Mouse (Mus musculus): Measurements from ENCODE around the gene Gm11084. TPM values are rescaled to one million over a fixed set of nuclear protein-coding genes. Genes with fewer than 3 reads are reported as not detected.

The Gm11084 gene
- polyA plus RNA-seq, 1 experiment from 2014 or later, result not detected

DNA sequence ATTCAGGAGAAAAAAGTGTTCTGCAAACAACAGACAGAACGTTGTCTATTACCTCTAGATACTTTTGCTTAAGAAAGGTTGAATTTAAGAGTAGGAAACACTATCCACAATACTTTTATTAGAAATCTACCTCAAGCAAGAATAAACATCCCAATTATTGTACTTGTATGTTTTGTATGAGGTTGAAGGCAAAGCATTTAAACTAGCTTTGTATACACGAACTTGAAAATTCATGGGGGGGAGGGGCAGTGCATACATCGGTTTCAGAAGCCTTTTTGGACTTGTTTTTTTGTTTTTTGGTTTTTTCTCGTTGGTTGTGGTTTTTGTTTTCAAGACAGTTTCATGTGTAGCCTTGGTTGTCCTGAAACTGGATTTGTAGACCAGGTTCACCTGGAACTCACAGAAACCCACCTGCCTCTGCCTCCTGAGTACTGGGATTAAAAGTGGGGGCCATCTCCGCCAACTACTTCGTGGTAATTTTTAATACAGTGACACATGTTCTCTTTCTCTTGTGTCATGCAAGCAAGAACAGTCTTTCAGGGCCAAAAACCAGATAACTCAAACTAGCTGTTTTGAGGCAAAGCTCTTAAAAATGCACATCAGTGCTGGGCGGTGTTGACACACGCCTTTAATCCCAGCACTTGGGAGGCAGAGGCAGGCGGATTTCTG, 4.9 kb downstream of the Gm11084 start:
- Histone ChIP-seq H3K9ac (replicated peaks; ENCODE audit: low read depth, low read length) (peak overlapping the region; percentile 100; the same call in 1 of the 2 replicates), H3K27ac (ENCODE audit: low read length) (no peak overlapping the region), H3K36me3 (ENCODE audit: control insufficient read depth, insufficient read depth) (no peaks in the 10 kb centered on the region), H3K27me3 (replicated peaks; ENCODE audit: control insufficient read depth, insufficient read depth, low read length) (no peaks in the 10 kb centered on the region), H3K4me3 (replicated peaks; ENCODE audit: low read length) (peak overlapping the region; percentile 99; the same call in 1 of the 2 replicates), H3K4me2 (ENCODE audit: low read length) (peak overlapping the region; percentile 76), H3K4me1 (replicated peaks; ENCODE audit: control insufficient read depth, insufficient read depth, low read length) (peaks cover 15% of the 10 kb centered on the region), H3K9me3 (ENCODE audit: control insufficient read depth, low read length) (no peaks in the 10 kb centered on the region)
- ATAC-seq, result no peak
- WGBS, result 62% methylated on average over 9 of the region's 9 CpGs

DNA sequence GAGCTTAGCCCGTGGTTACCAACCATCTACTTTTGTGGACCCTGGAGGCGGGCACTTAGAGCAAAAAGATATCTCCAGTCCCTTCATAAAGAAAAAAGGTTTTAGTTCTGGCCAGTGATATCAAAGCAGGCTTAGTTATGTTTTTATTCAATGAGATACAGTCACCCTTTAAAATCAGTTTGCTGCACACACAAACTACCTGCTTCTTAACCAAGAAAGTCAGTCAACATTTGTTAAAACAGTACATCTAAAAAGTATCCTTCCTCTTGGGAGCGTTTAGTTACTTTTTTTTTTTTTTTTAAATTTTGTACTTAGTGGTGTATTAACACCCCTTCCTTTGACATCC, 5.5 kb downstream of the Gm11084 start:
- Histone ChIP-seq H3K27ac (ENCODE audit: low read length) (peak overlapping the region; percentile 100), H3K9ac (replicated peaks; ENCODE audit: low read depth, low read length) (peak overlapping the region; percentile 100), H3K4me2 (ENCODE audit: low read length) (peak overlapping the region; percentile 76), H3K4me3 (replicated peaks; ENCODE audit: low read length) (peak overlapping the region; percentile 99), H3K36me3 (ENCODE audit: control insufficient read depth, insufficient read depth) (no peaks in the 10 kb centered on the region), H3K27me3 (replicated peaks; ENCODE audit: control insufficient read depth, insufficient read depth, low read length) (no peaks in the 10 kb centered on the region), H3K9me3 (ENCODE audit: control insufficient read depth, low read length) (no peaks in the 10 kb centered on the region), H3K4me1 (replicated peaks; ENCODE audit: control insufficient read depth, insufficient read depth, low read length) (peaks cover 19% of the 10 kb centered on the region)
- WGBS, result 7% methylated on average over 3 of the region's 3 CpGs
- no peak for ATAC-seq

DNA sequence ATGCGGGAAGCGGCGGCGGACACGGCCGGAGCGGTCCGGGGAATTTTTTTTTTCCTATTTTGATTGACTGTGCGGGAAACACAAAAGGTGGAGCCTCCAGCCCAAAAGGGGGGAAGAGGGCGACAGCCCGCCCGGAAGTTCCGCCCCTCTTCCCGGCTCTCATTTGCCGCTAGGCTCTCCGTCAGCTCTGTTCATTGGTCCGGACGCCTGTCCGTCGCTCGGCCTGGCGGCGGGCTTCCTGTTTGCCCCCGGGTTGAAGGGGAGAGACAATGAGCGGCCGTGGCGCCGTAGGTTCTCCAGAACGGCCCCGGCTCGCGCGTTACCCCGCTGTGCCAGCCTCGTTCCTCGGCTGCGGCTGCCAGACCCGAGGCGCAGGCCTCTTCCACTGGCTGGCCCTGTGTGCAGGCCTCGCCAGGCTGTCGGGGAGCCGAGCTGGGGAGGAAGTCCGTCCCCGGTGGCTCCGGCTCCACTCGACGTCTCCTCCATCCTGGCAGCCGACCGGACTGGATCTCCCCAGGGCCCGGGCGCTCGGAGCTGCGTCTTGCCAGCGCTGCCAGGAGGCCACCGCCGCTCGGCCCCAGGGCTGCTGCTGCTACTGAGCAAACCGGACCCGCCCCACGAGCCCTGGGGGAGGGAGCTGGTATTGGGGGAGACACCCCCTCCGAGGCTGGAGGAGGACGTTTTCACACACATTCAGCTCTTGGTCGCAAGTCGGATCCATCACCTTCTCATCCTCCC, 6.0 kb downstream of the Gm11084 start, which contains the start of gene Sp3:
Gene Sp3, minus strand, starts transcription at position 110 of the 738 bp plus-strand sequence.
- Histone ChIP-seq H3K9ac (replicated peaks; ENCODE audit: low read depth, low read length) (peak within 1 kb of the TSS; percentile 100), H3K4me3 (replicated peaks; ENCODE audit: low read length) (peak within 1 kb of the TSS; percentile 99), H3K27me3 (replicated peaks; ENCODE audit: control insufficient read depth, insufficient read depth, low read length) (no peaks in the 10 kb centered on the region), H3K9me3 (ENCODE audit: control insufficient read depth, low read length) (no peaks in the 10 kb centered on the region), H3K4me2 (ENCODE audit: low read length) (peak within 1 kb of the TSS; percentile 76), H3K36me3 (ENCODE audit: control insufficient read depth, insufficient read depth) (no peaks in the 10 kb centered on the region), H3K27ac (ENCODE audit: low read length) (peak within 1 kb of the TSS; percentile 100), H3K4me1 (replicated peaks; ENCODE audit: control insufficient read depth, insufficient read depth, low read length) (peaks cover 23% of the 10 kb centered on the region)
- ATAC-seq, result peak; percentile 92
- WGBS, result under 1% methylated on average over 64 of the region's 64 CpGs

DNA sequence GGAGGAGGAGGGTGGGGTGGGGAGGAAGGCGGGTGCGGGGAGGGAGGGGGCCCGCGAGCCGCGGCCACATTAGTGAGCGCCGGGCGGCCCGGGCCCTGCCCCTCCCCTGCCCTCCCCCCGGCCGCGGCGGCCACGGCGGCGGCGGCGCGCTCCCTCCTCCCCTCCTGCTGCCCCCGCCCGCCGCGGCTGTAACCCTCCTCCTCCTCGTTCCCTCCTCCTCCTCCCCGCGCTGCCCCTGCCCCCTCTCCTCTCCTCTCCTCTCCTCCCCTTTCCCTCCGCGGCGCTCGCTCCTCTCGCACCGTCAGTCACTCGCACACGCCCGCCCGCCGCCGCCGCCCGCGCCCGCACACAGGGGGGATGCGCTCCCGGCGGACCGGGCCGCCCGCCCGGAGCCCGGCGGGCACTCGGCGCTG, 6.9 kb downstream of the Gm11084 start:
- Histone ChIP-seq H3K9me3 (ENCODE audit: control insufficient read depth, low read length) (no peaks in the 10 kb centered on the region), H3K4me2 (ENCODE audit: low read length) (peak overlapping the region; percentile 21; the same call in 1 of the 2 replicates), H3K4me3 (replicated peaks; ENCODE audit: low read length) (peak overlapping the region; percentile 99), H3K27ac (ENCODE audit: low read length) (peak overlapping the region; percentile 100), H3K36me3 (ENCODE audit: control insufficient read depth, insufficient read depth) (no peaks in the 10 kb centered on the region), H3K27me3 (replicated peaks; ENCODE audit: control insufficient read depth, insufficient read depth, low read length) (no peaks in the 10 kb centered on the region), H3K9ac (replicated peaks; ENCODE audit: low read depth, low read length) (peak overlapping the region; percentile 100), H3K4me1 (replicated peaks; ENCODE audit: control insufficient read depth, insufficient read depth, low read length) (peaks cover 24% of the 10 kb centered on the region)
- ATAC-seq, result peak; percentile 67
- WGBS, result 1% methylated on average over 14 of the region's 54 CpGs

DNA sequence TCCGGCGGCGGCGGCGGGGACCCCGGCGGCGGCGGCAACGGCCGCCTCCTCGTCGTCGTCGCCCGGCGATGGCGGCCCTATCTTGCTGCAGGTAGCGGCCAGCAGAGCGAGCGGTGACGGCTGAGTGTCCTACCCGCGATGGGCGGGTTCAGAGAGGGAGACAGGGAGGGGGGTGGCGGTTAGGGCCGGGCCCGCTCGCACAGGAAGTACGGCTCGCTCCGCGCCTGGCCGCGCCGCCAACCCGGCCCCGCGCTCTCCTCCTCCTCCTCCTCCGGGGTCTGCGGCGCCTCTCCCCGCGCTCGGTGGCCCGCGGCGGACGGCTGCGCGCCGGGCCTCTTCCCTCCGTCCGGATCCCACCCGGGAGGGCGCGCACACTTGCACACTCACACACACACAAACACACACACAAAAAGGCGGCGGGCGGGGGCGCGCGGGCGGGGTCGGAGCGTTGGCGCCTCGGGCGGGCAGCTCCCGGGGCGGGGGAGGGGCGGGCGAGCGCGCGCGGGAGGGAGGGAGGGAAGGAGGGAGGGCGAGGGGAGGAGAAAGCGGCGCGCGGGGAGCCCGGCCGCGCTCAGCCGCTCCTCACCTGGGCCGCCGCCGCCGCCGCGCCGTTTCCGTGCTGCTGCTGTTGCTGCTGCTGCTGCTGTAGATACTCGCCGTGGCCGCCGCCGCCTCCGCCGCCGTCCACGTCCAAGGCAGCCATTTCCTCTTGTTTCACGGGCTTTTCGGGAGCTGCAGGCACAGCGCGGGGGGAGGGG, 7.4 kb downstream of the Gm11084 start:
- Histone ChIP-seq H3K9me3 (ENCODE audit: control insufficient read depth, low read length) (no peaks in the 10 kb centered on the region), H3K4me3 (replicated peaks; ENCODE audit: low read length) (peak overlapping the region; percentile 99), H3K36me3 (ENCODE audit: control insufficient read depth, insufficient read depth) (no peaks in the 10 kb centered on the region), H3K27ac (ENCODE audit: low read length) (peak overlapping the region; percentile 100), H3K4me2 (ENCODE audit: low read length) (peak overlapping the region; percentile 61), H3K27me3 (replicated peaks; ENCODE audit: control insufficient read depth, insufficient read depth, low read length) (no peaks in the 10 kb centered on the region), H3K4me1 (replicated peaks; ENCODE audit: control insufficient read depth, insufficient read depth, low read length) (peaks cover 24% of the 10 kb centered on the region), H3K9ac (replicated peaks; ENCODE audit: low read depth, low read length) (peak overlapping the region; percentile 100)
- ATAC-seq, result peak; percentile 69
- WGBS, result under 1% methylated on average over 62 of the region's 107 CpGs

DNA sequence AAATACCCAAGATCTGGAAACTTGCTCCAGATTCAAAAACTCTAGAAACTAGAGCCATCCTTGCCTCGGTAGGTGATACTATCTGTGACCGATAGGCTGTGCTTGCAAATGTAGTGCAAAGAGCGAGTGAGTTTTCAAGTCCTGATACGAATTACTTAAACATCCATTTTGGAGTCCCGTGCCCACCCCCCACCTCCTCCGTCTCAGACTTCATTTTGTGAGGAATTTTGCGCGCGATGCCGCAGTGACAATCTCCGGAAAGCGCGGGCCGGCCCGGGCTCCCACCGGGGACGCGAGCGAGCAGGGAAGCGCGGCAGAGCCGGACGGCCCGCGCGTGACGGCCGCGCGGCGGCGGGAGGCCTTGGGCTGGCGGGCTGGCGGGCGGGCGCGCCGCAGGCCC, 8.0 kb downstream of the Gm11084 start:
- Histone ChIP-seq H3K4me3 (replicated peaks; ENCODE audit: low read length) (peak overlapping the region; percentile 99), H3K4me1 (replicated peaks; ENCODE audit: control insufficient read depth, insufficient read depth, low read length) (peaks cover 22% of the 10 kb centered on the region), H3K9ac (replicated peaks; ENCODE audit: low read depth, low read length) (peak overlapping the region; percentile 100), H3K27me3 (replicated peaks; ENCODE audit: control insufficient read depth, insufficient read depth, low read length) (no peaks in the 10 kb centered on the region), H3K27ac (ENCODE audit: low read length) (peak overlapping the region; percentile 100), H3K9me3 (ENCODE audit: control insufficient read depth, low read length) (no peaks in the 10 kb centered on the region), H3K36me3 (ENCODE audit: control insufficient read depth, insufficient read depth) (no peaks in the 10 kb centered on the region; the same call in 1 of the 2 replicates), H3K4me2 (ENCODE audit: low read length) (peak overlapping the region; percentile 61)
- peak; percentile 5 for ATAC-seq
- WGBS, result under 1% methylated on average over 38 of the region's 38 CpGs

DNA sequence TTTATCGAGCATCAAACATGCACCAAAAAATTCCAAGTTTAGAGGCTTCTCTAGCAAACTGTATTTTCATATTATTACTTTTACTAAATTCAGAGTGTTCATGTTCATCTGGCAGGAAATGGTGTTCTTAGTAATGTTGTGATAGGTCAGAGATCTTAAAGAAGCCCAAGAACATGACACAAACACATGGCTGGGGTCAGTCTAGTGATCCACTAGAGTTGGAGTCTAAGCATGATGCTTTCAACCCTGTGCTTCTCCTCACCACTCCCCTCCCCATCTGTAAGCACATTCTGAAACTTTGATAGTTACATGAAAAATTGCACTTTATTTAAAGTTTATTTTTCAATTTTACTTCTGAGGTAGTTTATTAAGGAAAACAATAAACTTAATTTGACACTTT, 9.2 kb downstream of the Gm11084 start:
- H3K4me3 ChIP-seq (replicated peaks; ENCODE audit: low read length), result peak overlapping the region; percentile 30; the same call in 1 of the 2 replicates
- 76% methylated on average over 1 of the region's 1 CpGs for WGBS
- no peak for ATAC-seq
- no peaks in the 10 kb centered on the region for H3K9me3 ChIP-seq (ENCODE audit: control insufficient read depth, low read length)
- no peaks in the 10 kb centered on the region for H3K27me3 ChIP-seq (replicated peaks; ENCODE audit: control insufficient read depth, insufficient read depth, low read length)
- H3K27ac ChIP-seq (ENCODE audit: low read length), result no peak overlapping the region
- H3K36me3 ChIP-seq (ENCODE audit: control insufficient read depth, insufficient read depth), result no peaks in the 10 kb centered on the region; the same call in 1 of the 2 replicates
- peak overlapping the region; percentile 46 for H3K4me2 ChIP-seq (ENCODE audit: low read length)
- H3K4me1 ChIP-seq (replicated peaks; ENCODE audit: control insufficient read depth, insufficient read depth, low read length), result peaks cover 22% of the 10 kb centered on the region
- H3K9ac ChIP-seq (replicated peaks; ENCODE audit: low read depth, low read length), result no peak overlapping the region

DNA sequence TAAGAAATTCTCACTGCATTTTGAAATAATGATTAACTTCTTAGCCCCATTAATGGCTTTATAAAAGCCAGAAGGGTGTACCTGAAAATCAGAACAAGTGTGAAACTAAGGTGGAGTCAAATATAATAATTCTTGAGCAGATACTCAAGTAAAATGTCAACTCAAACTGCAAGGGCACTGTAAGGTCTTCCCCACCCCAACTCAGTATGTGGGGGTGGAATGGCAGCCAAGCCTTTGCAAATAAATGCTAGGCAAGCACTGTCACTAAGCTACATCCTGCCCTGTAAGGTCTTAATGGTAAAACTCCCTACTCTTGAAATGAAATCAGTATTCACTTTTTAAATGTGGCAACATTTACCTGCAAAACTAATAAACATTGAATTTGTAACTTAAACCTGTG, 10.5 kb downstream of the Gm11084 start:
- no peak for ATAC-seq
- Histone ChIP-seq H3K4me1 (replicated peaks; ENCODE audit: control insufficient read depth, insufficient read depth, low read length) (peaks cover 17% of the 10 kb centered on the region), H3K27ac (ENCODE audit: low read length) (no peak overlapping the region)

DNA sequence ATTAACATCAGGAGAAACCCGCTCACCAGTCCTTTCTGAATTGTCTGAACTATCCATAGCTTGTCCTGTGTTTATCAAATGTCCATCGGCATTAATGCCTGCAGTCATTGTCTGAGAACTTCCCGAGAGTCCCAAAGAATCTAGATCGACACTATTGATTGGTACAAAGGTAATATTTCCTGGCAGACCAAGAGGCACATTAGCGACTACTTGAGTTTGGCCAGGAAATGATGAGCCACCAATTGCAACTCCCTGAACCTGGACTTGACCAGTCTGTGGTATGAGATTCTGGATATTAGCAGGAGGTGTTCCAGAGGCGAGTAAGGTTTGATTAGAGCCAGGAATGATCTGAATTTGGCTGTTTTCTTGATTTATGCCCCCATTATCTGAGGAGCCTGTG, 15.7 kb downstream of the Gm11084 start:
- WGBS, result 95% methylated on average over 6 of the region's 6 CpGs
- Histone ChIP-seq H3K9me3 (ENCODE audit: control insufficient read depth, low read length) (no peaks in the 10 kb centered on the region), H3K4me2 (ENCODE audit: low read length) (no peak overlapping the region), H3K36me3 (ENCODE audit: control insufficient read depth, insufficient read depth) (peaks cover 16% of the 10 kb centered on the region), H3K4me1 (replicated peaks; ENCODE audit: control insufficient read depth, insufficient read depth, low read length) (peaks cover 4% of the 10 kb centered on the region), H3K4me3 (replicated peaks; ENCODE audit: low read length) (no peak overlapping the region), H3K9ac (replicated peaks; ENCODE audit: low read depth, low read length) (no peak overlapping the region), H3K27me3 (replicated peaks; ENCODE audit: control insufficient read depth, insufficient read depth, low read length) (no peaks in the 10 kb centered on the region), H3K27ac (ENCODE audit: low read length) (no peak overlapping the region)
- no peak for ATAC-seq

More for the DNA sequence above, 10.5 kb downstream of the Gm11084 start:
- no peak overlapping the region for H3K9ac ChIP-seq (replicated peaks; ENCODE audit: low read depth, low read length)
- peaks cover 3% of the 10 kb centered on the region; the same call in 1 of the 2 replicates for H3K36me3 ChIP-seq (ENCODE audit: control insufficient read depth, insufficient read depth)
- no peaks in the 10 kb centered on the region for H3K27me3 ChIP-seq (replicated peaks; ENCODE audit: control insufficient read depth, insufficient read depth, low read length)
- no peaks in the 10 kb centered on the region for H3K9me3 ChIP-seq (ENCODE audit: control insufficient read depth, low read length)
- H3K4me2 ChIP-seq (ENCODE audit: low read length), result 0 out of 2 replicates have a peak overlapping the region, but pooled peaks have one; percentile 8
- H3K4me3 ChIP-seq (replicated peaks; ENCODE audit: low read length), result no peak overlapping the region
